Mouse (Mus musculus): ENCODE measurements around the gene Krtap9-1. TPM values are rescaled to one million over a fixed set of nuclear protein-coding genes. Genes with fewer than 3 reads are reported as not detected.
"Not testable (repeated sequence)": the region's sequence is repeated elsewhere in the genome, so short reads cannot be mapped to it uniquely, and the experiment has no call there.

Krtap9-1 gene
- polyA plus RNA-seq (2014; fragmentation: Nextera tagmentation; extraction: Ambion mirVana): not detected in 2 replicates

- not testable (repeated sequence) for H3K4me3 ChIP-seq (ENCODE audit: low read depth, low read length); H3K27me3 ChIP-seq (ENCODE audit: control insufficient read depth, insufficient read depth, low read length); H3K4me1 ChIP-seq (ENCODE audit: control insufficient read depth, insufficient read depth, low read length); H3K4me2 ChIP-seq; H3K9me3 ChIP-seq (replicated peaks; ENCODE audit: control insufficient read depth, low read length); H3K9ac ChIP-seq (ENCODE audit: low read depth, low read length); H3K36me3 ChIP-seq (ENCODE audit: control insufficient read depth, insufficient read depth, low read length); ATAC-seq (replicated peaks; ENCODE audit: insufficient number of reproducible peaks, low FRiP score, low TSS enrichment); H3K27ac ChIP-seq (ENCODE audit: low read depth, low read length)
- 74% methylated on average over 1 of the region's 1 CpGs for WGBS (ENCODE audit: insufficient replicate concordance)
Measured at GRCm38 (mm10) chr11:99873089-99873488, at the start of gene Krtap9-1. Gene Krtap9-1, plus strand, starts transcription at chr11:99873389.

DNA sequence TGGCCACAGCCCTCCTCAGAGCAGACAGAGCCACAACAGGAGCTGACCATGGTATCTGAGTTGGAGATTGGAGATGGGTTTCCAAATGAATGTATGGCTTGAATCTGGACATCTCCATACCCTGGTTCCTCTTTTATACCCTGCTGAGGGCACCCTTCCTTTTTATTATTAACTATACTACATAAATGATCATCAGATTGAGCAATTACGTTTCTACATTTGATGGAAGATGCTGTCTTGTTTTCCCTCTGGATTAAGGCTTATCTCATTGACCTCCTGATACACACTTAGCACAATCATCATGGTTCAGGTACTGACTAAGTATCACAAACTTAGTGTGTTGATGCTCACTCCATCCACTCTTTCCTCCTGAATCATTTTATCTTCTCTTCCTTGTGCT is 35.2 kb upstream of the Krtap9-1 start, which contains the start of gene 2300003K06Rik:
TSS of gene 2300003K06Rik (minus strand) at position 101 of the 400 bp plus-strand sequence.
- 71% methylated on average over 1 of the region's 1 CpGs for WGBS (ENCODE audit: insufficient replicate concordance)
- no peak within 1 kb of the TSS for H3K27ac ChIP-seq (ENCODE audit: low read depth, low read length)
- ATAC-seq (replicated peaks; ENCODE audit: insufficient number of reproducible peaks, low FRiP score, low TSS enrichment): no peak
- H3K4me3 ChIP-seq (ENCODE audit: low read depth, low read length): no peak within 1 kb of the TSS
- no peaks in the 10 kb centered on the region for H3K27me3 ChIP-seq (ENCODE audit: control insufficient read depth, insufficient read depth, low read length)
- H3K9ac ChIP-seq (ENCODE audit: low read depth, low read length): no peak within 1 kb of the TSS
- no peak within 1 kb of the TSS for H3K4me2 ChIP-seq
- H3K4me1 ChIP-seq (ENCODE audit: control insufficient read depth, insufficient read depth, low read length): no peaks in the 10 kb centered on the region
- H3K9me3 ChIP-seq (replicated peaks; ENCODE audit: control insufficient read depth, low read length): no peaks in the 10 kb centered on the region
- no peaks in the 10 kb centered on the region for H3K36me3 ChIP-seq (ENCODE audit: control insufficient read depth, insufficient read depth, low read length)

GRCm38 (mm10) chr11:99842185-99842584 is 31.0 kb upstream of the Krtap9-1 start:
- H3K27me3 ChIP-seq (ENCODE audit: control insufficient read depth, insufficient read depth, low read length): no peaks in the 10 kb centered on the region
- H3K27ac ChIP-seq (ENCODE audit: low read depth, low read length): no peak overlapping the region
- H3K4me2 ChIP-seq: no peak overlapping the region
- H3K36me3 ChIP-seq (ENCODE audit: control insufficient read depth, insufficient read depth, low read length): no peaks in the 10 kb centered on the region
- H3K9ac ChIP-seq (ENCODE audit: low read depth, low read length): no peak overlapping the region
- H3K4me3 ChIP-seq (ENCODE audit: low read depth, low read length): no peak overlapping the region
- no peak for ATAC-seq (replicated peaks; ENCODE audit: insufficient number of reproducible peaks, low FRiP score, low TSS enrichment)
- H3K9me3 ChIP-seq (replicated peaks; ENCODE audit: control insufficient read depth, low read length): no peaks in the 10 kb centered on the region
- 67% methylated on average over 1 of the region's 1 CpGs for WGBS (ENCODE audit: insufficient replicate concordance)
- H3K4me1 ChIP-seq (ENCODE audit: control insufficient read depth, insufficient read depth, low read length): no peaks in the 10 kb centered on the region

DNA sequence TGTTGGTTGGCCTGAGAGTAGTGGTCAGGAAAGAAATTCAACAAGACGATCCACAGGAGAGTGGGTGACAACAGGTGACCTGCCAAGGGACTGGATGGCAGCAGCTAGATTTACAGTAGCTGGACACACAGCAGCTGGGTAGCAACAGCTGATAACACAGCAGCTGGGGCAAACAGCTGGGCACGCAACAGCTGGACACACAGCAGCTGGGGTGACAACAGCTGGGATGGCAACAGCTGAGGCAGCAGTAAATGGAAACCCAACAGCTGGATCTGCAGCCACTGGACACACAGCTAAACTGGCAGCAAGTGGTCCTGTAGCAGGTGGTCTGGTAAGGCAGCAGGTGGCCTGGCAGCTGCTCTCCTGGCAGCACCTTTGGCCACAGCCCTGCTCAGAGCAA is 26.4 kb upstream of the Krtap9-1 start:
- H3K4me2 ChIP-seq: no peak overlapping the region
- H3K9me3 ChIP-seq (replicated peaks; ENCODE audit: control insufficient read depth, low read length): no peaks in the 10 kb centered on the region
- no peak overlapping the region for H3K27ac ChIP-seq (ENCODE audit: low read depth, low read length)
- H3K27me3 ChIP-seq (ENCODE audit: control insufficient read depth, insufficient read depth, low read length): no peaks in the 10 kb centered on the region
- H3K4me3 ChIP-seq (ENCODE audit: low read depth, low read length): no peak overlapping the region
- H3K9ac ChIP-seq (ENCODE audit: low read depth, low read length): no peak overlapping the region
- H3K4me1 ChIP-seq (ENCODE audit: control insufficient read depth, insufficient read depth, low read length): no peaks in the 10 kb centered on the region
- no peaks in the 10 kb centered on the region for H3K36me3 ChIP-seq (ENCODE audit: control insufficient read depth, insufficient read depth, low read length)
- 80% methylated on average over 2 of the region's 2 CpGs for WGBS (ENCODE audit: insufficient replicate concordance)
- no peak for ATAC-seq (replicated peaks; ENCODE audit: insufficient number of reproducible peaks, low FRiP score, low TSS enrichment)

GRCm38 (mm10) chr11:99851508-99851907 is 21.7 kb upstream of the Krtap9-1 start, which contains the start of gene Krtap4-16:
Gene Krtap4-16, minus strand, starts transcription at chr11:99851608.
- Histone ChIP-seq H3K9ac (ENCODE audit: low read depth, low read length) (no peak within 1 kb of the TSS), H3K4me1 (ENCODE audit: control insufficient read depth, insufficient read depth, low read length) (no peaks in the 10 kb centered on the region), H3K27ac (ENCODE audit: low read depth, low read length) (no peak within 1 kb of the TSS), H3K4me3 (ENCODE audit: low read depth, low read length) (no peak within 1 kb of the TSS), H3K9me3 (replicated peaks; ENCODE audit: control insufficient read depth, low read length) (no peaks in the 10 kb centered on the region), H3K27me3 (ENCODE audit: control insufficient read depth, insufficient read depth, low read length) (no peaks in the 10 kb centered on the region), H3K36me3 (ENCODE audit: control insufficient read depth, insufficient read depth, low read length) (no peaks in the 10 kb centered on the region), H3K4me2 (no peak within 1 kb of the TSS)
- no peak for ATAC-seq (replicated peaks; ENCODE audit: insufficient number of reproducible peaks, low FRiP score, low TSS enrichment)

GRCm38 (mm10) chr11:99854121-99854520 is 19.1 kb upstream of the Krtap9-1 start:
- ATAC-seq (replicated peaks; ENCODE audit: insufficient number of reproducible peaks, low FRiP score, low TSS enrichment): no peak
- no peak overlapping the region for H3K4me3 ChIP-seq (ENCODE audit: low read depth, low read length)
- H3K36me3 ChIP-seq (ENCODE audit: control insufficient read depth, insufficient read depth, low read length): no peaks in the 10 kb centered on the region
- 57% methylated on average over 3 of the region's 3 CpGs for WGBS (ENCODE audit: insufficient replicate concordance)
- no peaks in the 10 kb centered on the region for H3K4me1 ChIP-seq (ENCODE audit: control insufficient read depth, insufficient read depth, low read length)
- no peak overlapping the region for H3K9ac ChIP-seq (ENCODE audit: low read depth, low read length)
- H3K27ac ChIP-seq (ENCODE audit: low read depth, low read length): no peak overlapping the region
- H3K9me3 ChIP-seq (replicated peaks; ENCODE audit: control insufficient read depth, low read length): no peaks in the 10 kb centered on the region
- no peaks in the 10 kb centered on the region for H3K27me3 ChIP-seq (ENCODE audit: control insufficient read depth, insufficient read depth, low read length)
- H3K4me2 ChIP-seq: no peak overlapping the region

- ATAC-seq (replicated peaks; ENCODE audit: insufficient number of reproducible peaks, low FRiP score, low TSS enrichment): no peak
- 73% methylated on average over 2 of the region's 2 CpGs for WGBS (ENCODE audit: insufficient replicate concordance)
- no peaks in the 10 kb centered on the region for H3K9me3 ChIP-seq (replicated peaks; ENCODE audit: control insufficient read depth, low read length)
- no peak within 1 kb of the TSS for H3K27ac ChIP-seq (ENCODE audit: low read depth, low read length)
- H3K9ac ChIP-seq (ENCODE audit: low read depth, low read length): no peak within 1 kb of the TSS
- no peak within 1 kb of the TSS for H3K4me3 ChIP-seq (ENCODE audit: low read depth, low read length)
- no peaks in the 10 kb centered on the region for H3K27me3 ChIP-seq (ENCODE audit: control insufficient read depth, insufficient read depth, low read length)
- H3K4me1 ChIP-seq (ENCODE audit: control insufficient read depth, insufficient read depth, low read length): no peaks in the 10 kb centered on the region
- H3K4me2 ChIP-seq: no peak within 1 kb of the TSS
- no peaks in the 10 kb centered on the region for H3K36me3 ChIP-seq (ENCODE audit: control insufficient read depth, insufficient read depth, low read length)
Measured at GRCm38 (mm10) chr11:99857617-99858016, 15.6 kb upstream of the Krtap9-1 start, which contains the start of gene Gm11568. Gene Gm11568, plus strand, starts transcription at chr11:99857917.

DNA sequence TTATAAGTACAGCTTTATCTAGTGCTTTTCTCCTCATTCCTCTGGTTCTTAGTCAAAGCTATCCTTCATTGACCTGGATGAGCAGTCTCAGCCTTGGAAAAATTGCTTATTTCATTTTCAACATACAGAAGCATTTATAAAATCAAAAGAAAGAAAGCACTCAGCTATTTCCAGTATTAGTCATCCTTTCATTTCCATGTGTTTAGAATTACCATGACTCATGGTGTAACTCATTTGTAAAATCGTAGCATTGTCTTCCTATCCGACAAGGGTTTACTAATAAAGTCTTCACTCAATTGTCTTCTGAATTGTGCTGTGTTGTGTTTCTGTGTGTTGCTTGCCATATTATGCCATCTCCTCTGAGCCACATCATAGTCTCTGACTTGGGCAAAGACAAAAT is 14.4 kb upstream of the Krtap9-1 start:
- Histone ChIP-seq H3K4me2 (no peak overlapping the region), H3K36me3 (ENCODE audit: control insufficient read depth, insufficient read depth, low read length) (no peaks in the 10 kb centered on the region), H3K9me3 (replicated peaks; ENCODE audit: control insufficient read depth, low read length) (no peaks in the 10 kb centered on the region), H3K27me3 (ENCODE audit: control insufficient read depth, insufficient read depth, low read length) (no peaks in the 10 kb centered on the region), H3K9ac (ENCODE audit: low read depth, low read length) (no peak overlapping the region), H3K27ac (ENCODE audit: low read depth, low read length) (no peak overlapping the region), H3K4me3 (ENCODE audit: low read depth, low read length) (no peak overlapping the region), H3K4me1 (ENCODE audit: control insufficient read depth, insufficient read depth, low read length) (no peaks in the 10 kb centered on the region)
- WGBS (ENCODE audit: insufficient replicate concordance): 80% methylated on average over 2 of the region's 2 CpGs
- no peak for ATAC-seq (replicated peaks; ENCODE audit: insufficient number of reproducible peaks, low FRiP score, low TSS enrichment)

DNA sequence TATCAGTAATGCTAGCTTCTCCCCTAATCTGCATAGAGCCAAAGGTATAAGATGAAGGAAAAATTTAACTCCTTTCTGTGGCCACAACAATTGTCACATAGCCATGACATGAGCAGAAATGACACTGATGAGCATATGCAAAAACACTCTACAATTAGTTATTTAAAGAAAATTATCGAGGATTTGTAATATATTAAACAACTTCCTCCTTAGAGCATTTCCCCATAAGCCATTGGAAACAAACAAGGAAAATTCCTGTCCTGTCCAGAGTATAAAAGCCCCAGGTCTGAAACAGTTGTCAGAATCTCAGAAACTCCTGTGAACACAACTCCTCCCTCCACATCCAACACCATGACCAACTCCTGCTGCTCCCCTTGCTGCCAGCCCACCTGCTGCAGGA is 9.0 kb upstream of the Krtap9-1 start, which contains the start of gene Gm11559:
TSS of gene Gm11559 (plus strand) at position 301 of the 400 bp plus-strand sequence.
- H3K9ac ChIP-seq (ENCODE audit: low read depth, low read length); H3K4me3 ChIP-seq (ENCODE audit: low read depth, low read length); H3K9me3 ChIP-seq (replicated peaks; ENCODE audit: control insufficient read depth, low read length); H3K27me3 ChIP-seq (ENCODE audit: control insufficient read depth, insufficient read depth, low read length); ATAC-seq (replicated peaks; ENCODE audit: insufficient number of reproducible peaks, low FRiP score, low TSS enrichment); H3K27ac ChIP-seq (ENCODE audit: low read depth, low read length); H3K4me2 ChIP-seq; H3K4me1 ChIP-seq (ENCODE audit: control insufficient read depth, insufficient read depth, low read length); H3K36me3 ChIP-seq (ENCODE audit: control insufficient read depth, insufficient read depth, low read length): not testable (repeated sequence)
- WGBS (ENCODE audit: insufficient replicate concordance): 51% methylated on average over 1 of the region's 1 CpGs
